Mouse (Mus musculus) limb, embryonic 11.5 days (tissue): ENCODE measurements around the gene Hip1. TPM values are rescaled to one million over a fixed set of nuclear protein-coding genes. Genes with fewer than 3 reads are reported as not detected.

Source experiments
- ATAC-seq: fragments of 200-750 bp; cut with Nextera tagmentation; 2 replicates; pipeline ENCODE4 v1.8.0; 2017; ENCODE audit warnings: low read depth; ENCODE audit not compliant: insufficient number of reproducible peaks, low FRiP score, low TSS enrichment
- DNase-seq: peaks from one replicate; pipeline ENCODE4 v3.0.0-alpha.2; 2015; ENCODE audit warnings: low spot score
- H3K27ac ChIP-seq: fragments of 300-500 bp; sonication (generic); replicated peaks from 2 replicates; pipeline ENCODE4 v1.5.1; 2014; ENCODE audit warnings: low read depth, mild to moderate bottlenecking, low read length
- H3K27me3 ChIP-seq: fragments of 300-500 bp; sonication (generic); 2 replicates; pipeline ENCODE4 v1.6.1; 2014; ENCODE audit warnings: mild to moderate bottlenecking, low read length, mixed read lengths; ENCODE audit not compliant: control insufficient read depth, insufficient read depth
- H3K36me3 ChIP-seq: fragments of 300-500 bp; sonication (generic); 2 replicates; pipeline ENCODE4 v1.6.1; 2014; ENCODE audit warnings: mild to moderate bottlenecking, low read length, moderate library complexity, mixed read lengths; ENCODE audit not compliant: control insufficient read depth, insufficient read depth
- H3K4me1 ChIP-seq: fragments of 300-500 bp; sonication (generic); 2 replicates; pipeline ENCODE4 v1.6.1; 2014; ENCODE audit warnings: low read length, mixed read lengths; ENCODE audit not compliant: control insufficient read depth, insufficient read depth
- H3K4me2 ChIP-seq: fragments of 300-500 bp; sonication (generic); 2 replicates; pipeline ENCODE4 v1.6.1; 2014; ENCODE audit warnings: low read depth, mild to moderate bottlenecking, moderate library complexity; ENCODE audit not compliant: severe bottlenecking
- H3K4me3 ChIP-seq: fragments of 300-500 bp; sonication (generic); 2 replicates; pipeline ENCODE4 v1.5.1; 2014; ENCODE audit warnings: low read depth, low read length
- H3K9ac ChIP-seq: fragments of 300-500 bp; sonication (generic); 2 replicates; pipeline ENCODE4 v1.6.1; 2014; ENCODE audit warnings: mild to moderate bottlenecking, low read length
- H3K9me3 ChIP-seq: fragments of 300-500 bp; sonication (generic); 2 replicates; pipeline ENCODE4 v1.6.1; 2016; ENCODE audit warnings: low read length; ENCODE audit not compliant: control insufficient read depth
- WGBS: fragments of 180-500 bp; shearing (Covaris S2); extraction: QIAGEN DNeasy Blood & Tissue Kit; methylation state at CpG from one replicate; pipeline ENCODE4 v1.1.7; 2014; 5-methylcytosine and 5-hydroxymethylcytosine counted together
- polyA plus RNA-seq: library from polyadenylated mRNA; unstranded; fragments of >200 nt; fragmentation: Nextera tagmentation; extraction: Ambion mirVana; gene quantifications from 2 replicates; pipeline ENCODE4 v1.2.1, GENCODE M21; 2014

Hip1 gene
- polyA plus RNA-seq, 1 experiment from 2014 or later, result 35.2 TPM

GRCm38 (mm10) chr5:135478877-135479600 is 65.9 kb downstream of the Hip1 start:
- Histone ChIP-seq H3K4me1 (no peaks in the 10 kb centered on the region), H3K36me3 (no peaks in the 10 kb centered on the region), H3K9me3 (no peaks in the 10 kb centered on the region), H3K27ac (no peak overlapping the region), H3K4me2 (no peak overlapping the region), H3K9ac (no peak overlapping the region), H3K4me3 (no peak overlapping the region), H3K27me3 (no peaks in the 10 kb centered on the region)
- 88% methylated on average over 12 of the region's 12 CpGs for WGBS
- no peak for ATAC-seq
- DNase-seq, result no peak

- ATAC-seq, result no peak
These were observed 68.7 kb downstream of the Hip1 start for GRCm38 (mm10) chr5:135476199-135476598.

GRCm38 (mm10) chr5:135472405-135472804 is 72.5 kb downstream of the Hip1 start:
- Histone ChIP-seq H3K36me3 (no peaks in the 10 kb centered on the region), H3K27me3 (no peaks in the 10 kb centered on the region), H3K4me1 (no peaks in the 10 kb centered on the region), H3K4me3 (no peak overlapping the region), H3K9ac (no peak overlapping the region), H3K4me2 (no peak overlapping the region), H3K27ac (no peak overlapping the region), H3K9me3 (no peaks in the 10 kb centered on the region)
- WGBS, result 75% methylated on average over 6 of the region's 6 CpGs
- no peak for DNase-seq
- ATAC-seq, result no peak

More at GRCm38 (mm10) chr5:135476199-135476598, 68.7 kb downstream of the Hip1 start:
- DNase-seq, result no peak
- WGBS, result 89% methylated on average over 5 of the region's 5 CpGs
- no peak overlapping the region for H3K9ac ChIP-seq
- H3K9me3 ChIP-seq, result no peaks in the 10 kb centered on the region
- H3K36me3 ChIP-seq, result no peaks in the 10 kb centered on the region
- H3K27ac ChIP-seq, result no peak overlapping the region
- no peaks in the 10 kb centered on the region for H3K4me1 ChIP-seq
- H3K27me3 ChIP-seq, result no peaks in the 10 kb centered on the region
- no peak overlapping the region for H3K4me2 ChIP-seq
- no peak overlapping the region for H3K4me3 ChIP-seq

GRCm38 (mm10) chr5:135471747-135472146 is 73.2 kb downstream of the Hip1 start:
- H3K4me1 ChIP-seq, result no peaks in the 10 kb centered on the region
- H3K36me3 ChIP-seq, result no peaks in the 10 kb centered on the region
- ATAC-seq (no peak), DNase-seq (no peak)
- 93% methylated on average over 4 of the region's 4 CpGs for WGBS
- no peak overlapping the region for H3K27ac ChIP-seq
- no peak overlapping the region for H3K9ac ChIP-seq
- no peak overlapping the region for H3K4me3 ChIP-seq
- H3K27me3 ChIP-seq, result no peaks in the 10 kb centered on the region
- H3K9me3 ChIP-seq, result no peaks in the 10 kb centered on the region
- H3K4me2 ChIP-seq, result no peak overlapping the region

GRCm38 (mm10) chr5:135468280-135468679 is 76.6 kb downstream of the Hip1 start:
- Histone ChIP-seq H3K27ac (no peak overlapping the region), H3K36me3 (no peaks in the 10 kb centered on the region), H3K4me1 (no peaks in the 10 kb centered on the region), H3K4me2 (no peak overlapping the region), H3K9ac (no peak overlapping the region), H3K27me3 (no peaks in the 10 kb centered on the region), H3K4me3 (no peak overlapping the region), H3K9me3 (no peaks in the 10 kb centered on the region)
- DNase-seq (no peak), ATAC-seq (no peak)
- WGBS, result 96% methylated on average over 6 of the region's 6 CpGs

GRCm38 (mm10) chr5:135465833-135466291 is 79.1 kb downstream of the Hip1 start:
- 77% methylated on average over 7 of the region's 7 CpGs for WGBS
- DNase-seq, result no peak
- Histone ChIP-seq H3K27ac (no peak overlapping the region; the same call in 1 of the 2 replicates), H3K4me3 (no peak overlapping the region), H3K4me2 (no peak overlapping the region), H3K9me3 (no peaks in the 10 kb centered on the region), H3K36me3 (no peaks in the 10 kb centered on the region), H3K27me3 (no peaks in the 10 kb centered on the region), H3K9ac (no peak overlapping the region), H3K4me1 (no peaks in the 10 kb centered on the region)
- ATAC-seq, result no peak

GRCm38 (mm10) chr5:135463380-135463779 is 81.5 kb downstream of the Hip1 start:
- DNase-seq (no peak), ATAC-seq (no peak)
- Histone ChIP-seq H3K4me2 (no peak overlapping the region), H3K27ac (no peak overlapping the region), H3K36me3 (peaks cover 4% of the 10 kb centered on the region; the same call in 1 of the 2 replicates), H3K4me1 (no peaks in the 10 kb centered on the region), H3K9ac (no peak overlapping the region), H3K27me3 (no peaks in the 10 kb centered on the region), H3K4me3 (no peak overlapping the region), H3K9me3 (no peaks in the 10 kb centered on the region)
- WGBS, result 85% methylated on average over 8 of the region's 8 CpGs

- no peak overlapping the region for H3K4me3 ChIP-seq
- no peak overlapping the region for H3K9ac ChIP-seq
- H3K4me1 ChIP-seq, result no peaks in the 10 kb centered on the region
- H3K9me3 ChIP-seq, result no peaks in the 10 kb centered on the region
- H3K27me3 ChIP-seq, result no peaks in the 10 kb centered on the region
- no peak for ATAC-seq
- WGBS, result 93% methylated on average over 4 of the region's 4 CpGs
- H3K4me2 ChIP-seq, result no peak overlapping the region
- peaks cover 4% of the 10 kb centered on the region; the same call in 1 of the 2 replicates for H3K36me3 ChIP-seq
- DNase-seq, result no peak
- no peak overlapping the region for H3K27ac ChIP-seq
These were observed 84.1 kb downstream of the Hip1 start for GRCm38 (mm10) chr5:135460833-135461173.
